Mouse (Mus musculus): Measurements from ENCODE around the gene Nhsl2. TPM values are rescaled to one million over a fixed set of nuclear protein-coding genes. Genes with fewer than 3 reads are reported as not detected.
"Not testable (repeated sequence)": the region's sequence is repeated elsewhere in the genome, so short reads cannot be mapped to it uniquely, and the experiment has no call there.

The Nhsl2 gene
- total RNA-seq (2014; fragmentation: Nextera tagmentation) (5.7 and 6.1 TPM in 2 replicates), total RNA-seq (2017) (1.0 and 5.7 TPM in 2 replicates)

- ATAC-seq (replicated peaks; ENCODE audit: low FRiP score, low TSS enrichment, poor library complexity, severe bottlenecking) = no peak; the same call in 1 of the 2 replicates
Measured at GRCm38 (mm10) chrX:101849281-101849821, at the start of gene Nhsl2. Gene Nhsl2 (plus strand): TSS chrX:101849385.

GRCm38 (mm10) chrX:101805512-101805911, 43.7 kb upstream of the Nhsl2 start:
- ATAC-seq (replicated peaks; ENCODE audit: low FRiP score, low TSS enrichment, poor library complexity, severe bottlenecking) = no peak

- no peak for ATAC-seq (replicated peaks; ENCODE audit: low FRiP score, low TSS enrichment, poor library complexity, severe bottlenecking)
Measured at GRCm38 (mm10) chrX:101811750-101812149, 37.4 kb upstream of the Nhsl2 start.

- ATAC-seq (replicated peaks; ENCODE audit: low FRiP score, low TSS enrichment, poor library complexity, severe bottlenecking) = 0 out of 2 replicates have a peak, but pooled peaks have one; percentile 37
Measured at GRCm38 (mm10) chrX:101819163-101819562, 30.0 kb upstream of the Nhsl2 start.

GRCm38 (mm10) chrX:101819980-101820379, 29.2 kb upstream of the Nhsl2 start:
- ATAC-seq (replicated peaks; ENCODE audit: low FRiP score, low TSS enrichment, poor library complexity, severe bottlenecking) = not testable (repeated sequence)

- no peak for ATAC-seq (replicated peaks; ENCODE audit: low FRiP score, low TSS enrichment, poor library complexity, severe bottlenecking)
Measured at GRCm38 (mm10) chrX:101847191-101847795, 1.9 kb upstream of the Nhsl2 start.

- ATAC-seq (replicated peaks; ENCODE audit: low FRiP score, low TSS enrichment, poor library complexity, severe bottlenecking) = no peak
Measured at GRCm38 (mm10) chrX:101849901-101850551, 841 bp downstream of the Nhsl2 start.

- ATAC-seq (replicated peaks; ENCODE audit: low FRiP score, low TSS enrichment, poor library complexity, severe bottlenecking) = no peak
Measured at GRCm38 (mm10) chrX:101851566-101852354, 2.6 kb downstream of the Nhsl2 start.

GRCm38 (mm10) chrX:101863666-101864378, 14.6 kb downstream of the Nhsl2 start:
- ATAC-seq (replicated peaks; ENCODE audit: low FRiP score, low TSS enrichment, poor library complexity, severe bottlenecking) = no peak

GRCm38 (mm10) chrX:101864788-101865187, 15.6 kb downstream of the Nhsl2 start:
- no peak for ATAC-seq (replicated peaks; ENCODE audit: low FRiP score, low TSS enrichment, poor library complexity, severe bottlenecking)

- ATAC-seq (replicated peaks; ENCODE audit: low FRiP score, low TSS enrichment, poor library complexity, severe bottlenecking) = peak; percentile 83
Measured at GRCm38 (mm10) chrX:101874147-101874546, 25.0 kb downstream of the Nhsl2 start.

- no peak for ATAC-seq (replicated peaks; ENCODE audit: low FRiP score, low TSS enrichment, poor library complexity, severe bottlenecking)
Measured at GRCm38 (mm10) chrX:101874901-101875300, 25.7 kb downstream of the Nhsl2 start.

GRCm38 (mm10) chrX:101876136-101876535, 27.0 kb downstream of the Nhsl2 start:
- ATAC-seq (replicated peaks; ENCODE audit: low FRiP score, low TSS enrichment, poor library complexity, severe bottlenecking) = no peak

- ATAC-seq (replicated peaks; ENCODE audit: low FRiP score, low TSS enrichment, poor library complexity, severe bottlenecking) = no peak
Measured at GRCm38 (mm10) chrX:101877840-101878239, 28.7 kb downstream of the Nhsl2 start.

GRCm38 (mm10) chrX:101878546-101878945, 29.4 kb downstream of the Nhsl2 start:
- no peak for ATAC-seq (replicated peaks; ENCODE audit: low FRiP score, low TSS enrichment, poor library complexity, severe bottlenecking)

- ATAC-seq (replicated peaks; ENCODE audit: low FRiP score, low TSS enrichment, poor library complexity, severe bottlenecking) = no peak
Measured at GRCm38 (mm10) chrX:101882141-101882751, 33.1 kb downstream of the Nhsl2 start.

GRCm38 (mm10) chrX:101889384-101889783, 40.2 kb downstream of the Nhsl2 start:
- no peak for ATAC-seq (replicated peaks; ENCODE audit: low FRiP score, low TSS enrichment, poor library complexity, severe bottlenecking)

GRCm38 (mm10) chrX:101889813-101890469, 40.8 kb downstream of the Nhsl2 start:
- peak; percentile 75 for ATAC-seq (replicated peaks; ENCODE audit: low FRiP score, low TSS enrichment, poor library complexity, severe bottlenecking)
